Mouse (Mus musculus) stomach, postnatal 0 days (tissue): ENCODE measurements around the gene U2af1l4.

ENCODE experiments used
- CTCF ChIP-seq: IDR thresholded peaks from 2 replicates; pipeline ENCODE4 v1.5.1; 2016; ENCODE audit warnings: antibody characterized with exemption, low read depth, mild to moderate bottlenecking, moderate library complexity
- EP300 ChIP-seq: optimal IDR thresholded peaks from 2 replicates; pipeline ENCODE3; 2016; ENCODE audit warnings: antibody characterized with exemption

GRCm38 (mm10) chr7:30522871-30523270 is 40.2 kb upstream of the U2af1l4 start:
- TF ChIP-seq CTCF (no peak), EP300 (no peak)
